Mouse (Mus musculus) hindbrain, embryonic 15.5 days (tissue): Measurements from ENCODE around the gene Olfr1451. TPM values are rescaled to one million over a fixed set of nuclear protein-coding genes. Genes with fewer than 3 reads are reported as not detected.
"Not testable (repeated sequence)": the region's sequence is repeated elsewhere in the genome, so short reads cannot be mapped to it uniquely, and the experiment has no call there.

ENCODE experiments used
- ATAC-seq: fragments of 200-750 bp; cut with Nextera tagmentation; 2 replicates; pipeline ENCODE4 v1.8.0; 2017; ENCODE audit warnings: low read depth, moderate number of reproducible peaks, moderate TSS enrichment; ENCODE audit not compliant: low FRiP score
- H3K27ac ChIP-seq: fragments of 300-500 bp; sonication (generic); replicated peaks from 2 replicates; pipeline ENCODE4 v1.5.1; 2015; ENCODE audit warnings: mild to moderate bottlenecking, inconsistent platforms
- H3K27me3 ChIP-seq: fragments of 300-500 bp; sonication (generic); 2 replicates; pipeline ENCODE4 v1.6.1; 2015; ENCODE audit warnings: control low read depth, inconsistent platforms
- H3K36me3 ChIP-seq: fragments of 300-500 bp; sonication (generic); 2 replicates; pipeline ENCODE4 v1.6.1; 2015; ENCODE audit warnings: control low read depth, inconsistent platforms
- H3K4me1 ChIP-seq: fragments of 300-500 bp; sonication (generic); replicated peaks from 2 replicates; pipeline ENCODE4 v1.6.1; 2015; ENCODE audit warnings: control low read depth, inconsistent platforms
- H3K4me2 ChIP-seq: fragments of 300-500 bp; sonication (generic); 2 replicates; pipeline ENCODE4 v1.6.1; 2015; ENCODE audit warnings: moderate library complexity, mild to moderate bottlenecking, inconsistent platforms
- H3K4me3 ChIP-seq: fragments of 300-500 bp; sonication (generic); 2 replicates; pipeline ENCODE4 v1.5.1; 2015; ENCODE audit warnings: mild to moderate bottlenecking, inconsistent platforms
- H3K9ac ChIP-seq: fragments of 300-500 bp; sonication (generic); 2 replicates; pipeline ENCODE4 v1.6.1; 2015; ENCODE audit warnings: inconsistent platforms
- H3K9me3 ChIP-seq: fragments of 300-500 bp; sonication (generic); 2 replicates; pipeline ENCODE4 v1.6.1; 2016; ENCODE audit warnings: control low read depth, inconsistent platforms
- WGBS: fragments of 180-500 bp; shearing (Covaris S2); methylation state at CpG from one replicate; pipeline ENCODE4 v1.1.7; 2015; 5-methylcytosine and 5-hydroxymethylcytosine counted together
- polyA plus RNA-seq: library from polyadenylated mRNA; unstranded; fragments of >200 nt; fragmentation: Nextera tagmentation; extraction: Ambion mirVana; gene quantifications from 2 replicates; pipeline ENCODE4 v1.2.1, GENCODE M21; 2015

Olfr1451 gene
- not detected in 2 replicates for polyA plus RNA-seq

DNA sequence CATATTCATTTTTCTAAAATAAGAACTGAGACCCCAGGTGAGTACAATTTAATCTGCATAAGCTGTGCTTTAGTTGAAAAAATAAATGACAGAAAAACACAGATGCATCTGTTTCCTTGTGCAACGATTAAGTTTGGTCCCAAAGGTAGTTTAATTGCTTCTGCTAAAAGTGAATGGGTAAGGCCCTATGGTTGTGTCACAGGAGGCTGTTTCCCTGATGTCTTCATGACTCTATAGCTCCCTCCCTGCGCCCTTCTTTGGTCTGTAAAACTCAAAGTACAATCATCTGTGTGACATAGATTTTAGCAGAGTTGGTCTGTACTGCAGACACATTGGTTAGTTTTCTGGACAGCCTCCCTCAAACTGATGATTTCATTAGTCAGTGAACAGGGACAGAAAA is at the start of gene Olfr1451:
Gene Olfr1451, plus strand, starts transcription at position 301 of the 400 bp plus-strand sequence.
- no peaks in the 10 kb centered on the region for H3K4me1 ChIP-seq
- no peak within 1 kb of the TSS for H3K4me3 ChIP-seq
- H3K4me2 ChIP-seq, result no peak within 1 kb of the TSS
- no peaks in the 10 kb centered on the region for H3K36me3 ChIP-seq
- H3K9ac ChIP-seq, result no peak within 1 kb of the TSS
- H3K27me3 ChIP-seq, result no peaks in the 10 kb centered on the region
- H3K9me3 ChIP-seq, result peaks cover 5% of the 10 kb centered on the region; the same call in 1 of the 2 replicates
- no peak for ATAC-seq
- H3K27ac ChIP-seq, result no peak within 1 kb of the TSS
- 79% methylated on average over 2 of the region's 2 CpGs for WGBS

DNA sequence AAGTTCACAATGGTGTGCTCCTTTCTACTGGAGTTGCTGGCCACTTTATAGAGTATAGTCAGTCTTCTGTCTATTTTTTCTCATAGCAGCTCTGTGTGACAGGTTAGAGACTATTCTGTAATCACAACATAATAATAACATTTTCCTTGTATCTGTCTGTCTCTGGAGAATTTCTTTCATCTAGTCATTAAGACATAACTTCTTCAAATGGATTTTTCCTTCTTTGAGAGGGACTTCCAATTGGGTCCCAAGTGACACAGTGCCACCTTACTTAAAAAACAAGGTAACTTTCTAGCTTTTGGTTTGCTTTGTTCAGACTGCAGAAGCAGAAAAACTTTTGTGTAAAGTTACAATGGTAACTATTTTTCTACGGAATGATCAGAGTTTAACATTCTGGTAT is 44.9 kb upstream of the Olfr1451 start, which contains the start of gene Olfr1450:
Gene Olfr1450, plus strand, starts transcription at position 301 of the 400 bp plus-strand sequence.
- Histone ChIP-seq H3K4me1 (no peaks in the 10 kb centered on the region), H3K9me3 (0 out of 2 replicates have a peak, but pooled peaks cover 3% of the 10 kb centered on the region), H3K27ac (no peak within 1 kb of the TSS), H3K4me2 (no peak within 1 kb of the TSS), H3K27me3 (no peaks in the 10 kb centered on the region), H3K36me3 (no peaks in the 10 kb centered on the region), H3K9ac (no peak within 1 kb of the TSS), H3K4me3 (no peak within 1 kb of the TSS)
- 89% methylated on average over 1 of the region's 1 CpGs for WGBS
- ATAC-seq, result no peak

DNA sequence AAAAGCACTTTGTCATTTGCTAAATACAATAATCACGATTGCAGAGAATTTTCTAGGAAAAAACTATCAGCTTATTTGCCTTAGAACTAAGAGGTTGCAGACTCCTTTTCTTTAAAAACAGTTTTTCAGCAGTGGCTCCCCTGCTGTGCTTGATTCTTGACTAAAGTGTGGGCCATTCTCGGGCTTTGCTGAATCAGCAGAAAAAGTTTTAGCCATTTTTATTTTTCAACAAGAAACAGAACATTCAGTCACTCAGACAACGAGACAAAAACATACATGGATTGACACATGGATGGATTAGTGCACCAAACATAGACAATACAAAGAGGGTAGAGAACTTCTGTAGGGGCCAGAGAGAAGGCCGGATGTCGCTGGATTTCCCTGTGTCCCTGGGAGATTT is 24.7 kb upstream of the Olfr1451 start:
- not testable (repeated sequence) for H3K27me3 ChIP-seq, ATAC-seq, H3K4me1 ChIP-seq, H3K4me2 ChIP-seq, H3K4me3 ChIP-seq, H3K36me3 ChIP-seq, H3K9me3 ChIP-seq, H3K9ac ChIP-seq, H3K27ac ChIP-seq
- WGBS, result 85% methylated on average over 5 of the region's 5 CpGs

DNA sequence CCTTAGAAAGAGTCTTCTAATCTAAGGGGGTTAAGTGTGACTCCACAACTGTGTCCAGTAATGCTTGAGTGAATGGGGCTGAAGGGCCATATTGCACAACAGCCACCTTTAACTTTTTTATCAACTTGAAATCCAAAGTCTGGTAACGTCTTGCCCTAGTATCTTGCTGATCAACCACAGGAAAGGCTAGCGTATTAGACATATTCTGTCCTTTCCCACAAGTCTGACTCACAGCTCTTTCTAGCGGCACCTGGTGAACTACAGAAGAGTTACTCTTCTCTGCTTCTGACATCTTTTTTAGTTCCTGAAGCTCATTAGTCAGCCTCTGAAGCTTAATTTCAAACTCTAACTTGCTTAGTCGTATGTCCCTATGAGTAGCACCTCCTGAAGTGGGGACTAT is 2.5 kb upstream of the Olfr1451 start:
- not testable (repeated sequence) for H3K27ac ChIP-seq, ATAC-seq, H3K4me3 ChIP-seq, H3K9ac ChIP-seq, H3K36me3 ChIP-seq, H3K9me3 ChIP-seq, H3K4me2 ChIP-seq, H3K27me3 ChIP-seq, H3K4me1 ChIP-seq
- WGBS, result 94% methylated on average over 4 of the region's 4 CpGs

DNA sequence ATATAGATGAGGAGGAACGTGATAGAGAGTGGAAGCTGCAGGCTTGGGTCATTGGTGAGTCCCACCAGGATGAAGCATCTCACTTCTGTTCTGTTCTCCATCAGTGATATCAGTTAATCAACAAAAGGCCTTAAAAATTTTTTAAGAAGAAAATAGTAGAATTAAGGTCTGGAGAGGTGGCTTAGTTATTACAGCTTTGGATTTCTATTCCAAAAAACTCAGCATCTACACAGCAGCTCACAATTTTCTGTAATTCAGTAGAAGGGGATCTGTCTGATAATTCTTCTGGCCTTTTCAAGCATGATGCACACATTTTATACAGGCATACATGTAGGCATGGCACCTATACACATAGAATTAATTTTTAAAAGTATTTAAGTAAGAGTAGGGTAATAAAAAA is 33.4 kb downstream of the Olfr1451 start, which contains the start of gene Olfr1453:
Gene Olfr1453, minus strand, starts transcription at position 101 of the 400 bp plus-strand sequence.
- Histone ChIP-seq H3K9ac (no peak within 1 kb of the TSS), H3K4me1 (no peaks in the 10 kb centered on the region), H3K27ac (no peak within 1 kb of the TSS), H3K4me2 (no peak within 1 kb of the TSS), H3K9me3 (no peaks in the 10 kb centered on the region; the same call in 1 of the 2 replicates), H3K4me3 (no peak within 1 kb of the TSS), H3K27me3 (no peaks in the 10 kb centered on the region), H3K36me3 (no peaks in the 10 kb centered on the region)
- no peak for ATAC-seq
- 64% methylated on average over 1 of the region's 1 CpGs for WGBS

Other genes starting within 250 kb of the Olfr1451 start
- 1.00 and 1.2 TPM in 2 replicates for gene Cntf, start 229.4 kb upstream of the Olfr1451 start, polyA plus RNA-seq
- 13.6 and 14.3 TPM in 2 replicates for gene Zfp91, start 198.9 kb upstream of the Olfr1451 start, polyA plus RNA-seq
- 1.1 and 1.6 TPM in 2 replicates for gene Lpxn, start 198.8 kb upstream of the Olfr1451 start, polyA plus RNA-seq
- not detected in 2 replicates for gene Gm5244, start 148.3 kb upstream of the Olfr1451 start, polyA plus RNA-seq
- gene Olfr1444, start 137.7 kb upstream of the Olfr1451 start, polyA plus RNA-seq, result not detected in 2 replicates
- gene Olfr1445, start 111.2 kb upstream of the Olfr1451 start, polyA plus RNA-seq, result not detected in 2 replicates
- not detected in 2 replicates for gene Olfr1446, start 101.5 kb upstream of the Olfr1451 start, polyA plus RNA-seq
- gene Olfr1447, start 91.3 kb upstream of the Olfr1451 start, polyA plus RNA-seq, result not detected in 2 replicates
- not detected in 2 replicates for gene Olfr1448, start 70.6 kb upstream of the Olfr1451 start, polyA plus RNA-seq
- gene Olfr1449, start 64.2 kb upstream of the Olfr1451 start, polyA plus RNA-seq, result not detected in 2 replicates
- not detected in 2 replicates for gene Olfr1450, start 44.8 kb upstream of the Olfr1451 start, polyA plus RNA-seq
- not detected in 2 replicates for gene Olfr1453, start 33.3 kb downstream of the Olfr1451 start, polyA plus RNA-seq
- not detected in 2 replicates for gene Olfr1454, start 65.6 kb downstream of the Olfr1451 start, polyA plus RNA-seq
- not detected in 2 replicates for gene Olfr1457, start 102.9 kb downstream of the Olfr1451 start, polyA plus RNA-seq
- not detected in 2 replicates for gene Olfr1458, start 111.8 kb downstream of the Olfr1451 start, polyA plus RNA-seq
- gene Olfr1459, start 154.5 kb downstream of the Olfr1451 start, polyA plus RNA-seq, result not detected in 2 replicates
- gene Olfr1461, start 168.0 kb downstream of the Olfr1451 start, polyA plus RNA-seq, result not detected in 2 replicates
- gene Olfr1462, start 190.7 kb downstream of the Olfr1451 start, polyA plus RNA-seq, result not detected in 2 replicates
- not detected in 2 replicates for gene Olfr1463, start 236.3 kb downstream of the Olfr1451 start, polyA plus RNA-seq